In the genomic region with DNA sequence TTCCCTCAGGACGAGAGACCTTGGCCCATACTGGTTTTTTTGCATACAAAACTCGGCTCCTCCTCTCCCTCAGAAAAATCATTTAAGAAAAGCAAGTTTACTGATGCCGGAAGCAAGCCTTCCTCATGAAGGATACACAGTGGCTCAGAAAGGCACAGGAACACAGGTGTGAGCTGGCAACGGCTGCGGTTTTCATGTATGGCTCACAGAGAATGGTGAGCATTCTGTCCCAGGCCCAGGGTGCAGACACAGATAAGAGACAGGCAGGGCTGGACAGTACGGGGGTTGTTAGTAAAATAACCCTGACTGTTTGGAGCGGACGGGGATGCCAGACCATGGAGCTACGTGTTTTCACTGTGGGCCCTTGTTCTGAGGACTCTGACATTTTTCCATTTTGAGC, we compare ENCODE assay signal across 9 mouse cellular contexts. TPM values are rescaled to one million over a fixed set of nuclear protein-coding genes. Genes with fewer than 3 reads are reported as not detected.
DNase-seq lines count a peak whose midpoint lies in the region; ATAC-seq lines count a peak whose summit lies in the region.
"Had no signal": no experiment of that assay in that cellular context is flagged by ENCODE, and none has a peak within 500 bp of the region (broad histone marks: within the 10 kb centered on the region; RNA-seq: fewer than 3 reads in every experiment).

No protein-coding gene starts in this region.

- H3K4me3 ChIP-seq in hindbrain, embryonic 10.5 days = no peak overlapping the region
- H3K4me3 ChIP-seq in hindbrain, embryonic 11.5 days (ENCODE audit: low read depth, low read length) = no peak overlapping the region
- H3K4me3 ChIP-seq: liver, embryonic 13.5 days had no signal

- 80% methylated on average over 9 of the region's 9 CpGs for WGBS in hindbrain, embryonic 10.5 days
- 77% methylated on average over 9 of the region's 9 CpGs for WGBS in hindbrain, embryonic 11.5 days

- H3K27ac ChIP-seq in hindbrain, embryonic 10.5 days = peak overlapping the region; percentile 35; the same call in 1 of the 2 replicates
- H3K27ac ChIP-seq in hindbrain, embryonic 11.5 days (ENCODE audit: low read depth, low read length) = no peak overlapping the region
- H3K27ac ChIP-seq: liver, embryonic 13.5 days had no signal

- peaks cover 14% of the 10 kb centered on the region for H3K36me3 ChIP-seq in hindbrain, embryonic 10.5 days
- H3K36me3 ChIP-seq in hindbrain, embryonic 11.5 days (ENCODE audit: control insufficient read depth, insufficient read depth, low read length) = no peaks in the 10 kb centered on the region
- H3K36me3 ChIP-seq: liver, embryonic 13.5 days had no signal

- ATAC-seq in hindbrain, embryonic 11.5 days (ENCODE audit: low FRiP score) = no peak
- peak; percentile 62 for ATAC-seq in CD4-positive, CD25-positive, alpha-beta regulatory T cell, adult 4 months
- ATAC-seq in erythroblast, adult 5-6 weeks (replicated peaks; ENCODE audit: low FRiP score, poor library complexity, severe bottlenecking) = peak; percentile 25; the same call in 1 of the 2 replicates

- H3K27me3 ChIP-seq in hindbrain, embryonic 10.5 days (ENCODE audit: insufficient read depth, poor library complexity, severe bottlenecking) = no peaks in the 10 kb centered on the region
- no peaks in the 10 kb centered on the region for H3K27me3 ChIP-seq in hindbrain, embryonic 11.5 days (ENCODE audit: control insufficient read depth, insufficient read depth, low read length)
- H3K27me3 ChIP-seq: liver, embryonic 13.5 days had no signal

- H3K4me2 ChIP-seq in hindbrain, embryonic 11.5 days (replicated peaks; ENCODE audit: low read depth, low read length) = no peak overlapping the region

- H3K4me1 ChIP-seq in hindbrain, embryonic 10.5 days (replicated peaks) = peaks cover 48% of the 10 kb centered on the region
- H3K4me1 ChIP-seq in hindbrain, embryonic 11.5 days (replicated peaks; ENCODE audit: control insufficient read depth, insufficient read depth, low read length) = peaks cover 2% of the 10 kb centered on the region; the same call in 1 of the 2 replicates

- no peaks in the 10 kb centered on the region for H3K9me3 ChIP-seq in hindbrain, embryonic 10.5 days
- no peaks in the 10 kb centered on the region for H3K9me3 ChIP-seq in hindbrain, embryonic 11.5 days (ENCODE audit: control insufficient read depth, low read length)
- H3K9me3 ChIP-seq: liver, embryonic 13.5 days had no signal

- H3K9ac ChIP-seq in hindbrain, embryonic 11.5 days (ENCODE audit: low read depth, low read length) = no peak overlapping the region
- H3K9ac ChIP-seq: liver, embryonic 13.5 days had no signal

- no peak for DNase-seq in hindbrain, embryonic 10.5 days (ENCODE audit: low spot score)
- no peak for DNase-seq in hindbrain, embryonic 11.5 days (ENCODE audit: low spot score)
- peak; percentile 68 for DNase-seq in naive thymus-derived CD4-positive, alpha-beta T cell, adult 2 months (ENCODE audit: low read depth)
- no peak for DNase-seq in adrenal gland, adult 2 months
- no peak for DNase-seq in ovary, postnatal 14 days (ENCODE audit: low spot score)
- DNase-seq in gastrocnemius, postnatal 25 days = no peak
- DNase-seq: liver, embryonic 13.5 days had no signal

RNA-seq across cellular contexts. Expression of a gene that starts 6.6 kb away (rescaled TPM):
- polyA plus RNA-seq in hindbrain, embryonic 10.5 days (2016; fragmentation: Nextera tagmentation; extraction: Ambion mirVana) = 3.0 and 3.2 TPM in 2 replicates
- polyA plus RNA-seq in hindbrain, embryonic 11.5 days (2014; fragmentation: Nextera tagmentation; extraction: Ambion mirVana) = 4.0 and 8.2 TPM in 2 replicates
- polyA plus RNA-seq in CD4-positive, CD25-positive, alpha-beta regulatory T cell, adult 4 months (2017; shearing (Covaris generic)) = 10 to 100 TPM in 1 of 2 experiments, 1 to 10 TPM in 1; 9.6 to 10.3 TPM
- total RNA-seq in erythroblast, adult 5-6 weeks (2015; ENCODE audit: low replicate concordance) = 7.5 and 9.8 TPM in 2 replicates
- 4.3 and 7.7 TPM in 2 replicates for total RNA-seq in erythroblast, adult 5-6 weeks (2017; ENCODE audit: low replicate concordance)
- total RNA-seq in adrenal gland, adult 2 months (2021) = 10 to 100 TPM; 37.2 to 53.2 TPM
- polyA plus RNA-seq in adrenal gland, adult 2 months (2012; rRNA removed) = 14.2 and 17.6 TPM in 2 replicates
- 100 to 1,000 TPM; 131 to 158 TPM for total RNA-seq in gastrocnemius, postnatal 25 days (2021)
